Mouse (Mus musculus) hindbrain, embryonic 13.5 days (tissue): Measurements from ENCODE around the gene Myadml2. TPM values are rescaled to one million over a fixed set of nuclear protein-coding genes. Genes with fewer than 3 reads are reported as not detected.
A peak's percentile ranks its signal among the peaks of the same experiment; 100 is the strongest.

ENCODE experiments used
- ATAC-seq: fragments of 200-750 bp; cut with Nextera tagmentation; 2 replicates; pipeline ENCODE4 v1.8.0; 2017; ENCODE audit warnings: moderate TSS enrichment; ENCODE audit not compliant: low FRiP score
- H3K27ac ChIP-seq: fragments of 300-500 bp; sonication (generic); 2 replicates; pipeline ENCODE4 v1.5.1; 2015; ENCODE audit warnings: inconsistent platforms, mild to moderate bottlenecking, moderate library complexity
- H3K27me3 ChIP-seq: fragments of 300-500 bp; sonication (generic); 2 replicates; pipeline ENCODE4 v1.6.1; 2015; ENCODE audit warnings: mild to moderate bottlenecking, inconsistent platforms
- H3K36me3 ChIP-seq: fragments of 300-500 bp; sonication (generic); 2 replicates; pipeline ENCODE4 v1.6.1; 2015; ENCODE audit warnings: mild to moderate bottlenecking, inconsistent platforms
- H3K4me1 ChIP-seq: fragments of 300-500 bp; sonication (generic); replicated peaks from 2 replicates; pipeline ENCODE4 v1.6.1; 2015; ENCODE audit warnings: inconsistent platforms
- H3K4me2 ChIP-seq: fragments of 300-500 bp; sonication (generic); 2 replicates; pipeline ENCODE4 v1.6.1; 2015; ENCODE audit warnings: inconsistent platforms, mild to moderate bottlenecking, moderate library complexity
- H3K4me3 ChIP-seq: fragments of 300-500 bp; sonication (generic); 2 replicates; pipeline ENCODE4 v1.5.1; 2015; ENCODE audit warnings: mild to moderate bottlenecking, inconsistent platforms
- H3K9ac ChIP-seq: fragments of 300-500 bp; sonication (generic); 2 replicates; pipeline ENCODE4 v1.6.1; 2015; ENCODE audit warnings: mild to moderate bottlenecking, inconsistent platforms
- H3K9me3 ChIP-seq: fragments of 300-500 bp; sonication (generic); 2 replicates; pipeline ENCODE4 v1.6.1; 2016; ENCODE audit warnings: inconsistent platforms
- WGBS: fragments of 180-500 bp; shearing (Covaris S2); methylation state at CpG from one replicate; pipeline ENCODE4 v1.1.7; 2015; 5-methylcytosine and 5-hydroxymethylcytosine counted together
- polyA plus RNA-seq: library from polyadenylated mRNA; unstranded; fragments of >200 nt; fragmentation: Nextera tagmentation; extraction: Ambion mirVana; gene quantifications from 2 replicates; pipeline ENCODE4 v1.2.1, GENCODE M21; 2015

Gene Myadml2
- polyA plus RNA-seq, 1 experiment from 2014 or later, result 0.77 TPM

DNA sequence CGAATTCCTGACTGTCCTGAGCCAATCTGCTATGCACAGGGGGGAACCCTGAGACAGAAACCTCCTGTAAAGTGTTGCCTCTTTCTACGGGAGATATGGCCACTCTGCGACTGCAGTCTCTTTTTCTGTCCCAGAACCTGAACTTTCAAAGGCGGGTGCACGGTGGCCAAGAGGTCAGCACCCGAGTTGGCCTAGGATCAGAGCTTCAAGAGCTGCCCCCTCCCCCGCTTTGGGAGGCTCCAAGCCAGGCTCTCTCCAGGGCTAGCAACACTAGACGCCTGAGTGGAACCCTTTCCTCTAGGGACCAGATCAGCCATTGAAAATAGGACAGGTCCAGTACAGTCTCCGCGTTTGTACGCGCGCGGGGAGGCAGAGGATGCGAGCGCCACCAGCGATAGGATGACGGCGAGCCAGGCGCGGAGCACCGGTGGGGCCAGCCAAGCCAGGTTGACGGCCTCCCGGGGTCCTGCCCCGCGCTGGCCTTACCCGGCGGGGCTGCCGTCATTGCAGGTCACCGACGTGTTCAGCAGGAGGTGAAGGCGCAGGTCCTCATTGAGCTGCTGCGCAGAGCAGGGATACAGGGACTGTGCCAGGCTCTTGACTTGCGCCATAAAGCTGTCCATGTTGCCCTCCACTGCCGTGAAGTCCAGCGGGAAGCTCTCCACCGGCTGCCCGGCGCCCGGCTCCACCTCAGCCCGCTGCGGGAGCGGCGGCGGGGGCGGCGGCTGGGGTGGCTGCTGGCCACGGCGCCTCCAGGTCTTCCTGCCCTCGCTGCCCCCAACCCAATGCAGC is 11.7 kb upstream of the Myadml2 start:
- 2% methylated on average over 50 of the region's 50 CpGs for WGBS
- peak overlapping the region; percentile 40 for H3K4me3 ChIP-seq
- ATAC-seq, result no peak
- H3K27ac ChIP-seq, result no peak overlapping the region
- H3K9ac ChIP-seq, result peak overlapping the region; percentile 51
- H3K27me3 ChIP-seq, result peaks cover 91% of the 10 kb centered on the region
- peak overlapping the region; percentile 60 for H3K4me2 ChIP-seq
- H3K4me1 ChIP-seq, result peaks cover 21% of the 10 kb centered on the region
- H3K36me3 ChIP-seq, result no peaks in the 10 kb centered on the region
- no peaks in the 10 kb centered on the region for H3K9me3 ChIP-seq

DNA sequence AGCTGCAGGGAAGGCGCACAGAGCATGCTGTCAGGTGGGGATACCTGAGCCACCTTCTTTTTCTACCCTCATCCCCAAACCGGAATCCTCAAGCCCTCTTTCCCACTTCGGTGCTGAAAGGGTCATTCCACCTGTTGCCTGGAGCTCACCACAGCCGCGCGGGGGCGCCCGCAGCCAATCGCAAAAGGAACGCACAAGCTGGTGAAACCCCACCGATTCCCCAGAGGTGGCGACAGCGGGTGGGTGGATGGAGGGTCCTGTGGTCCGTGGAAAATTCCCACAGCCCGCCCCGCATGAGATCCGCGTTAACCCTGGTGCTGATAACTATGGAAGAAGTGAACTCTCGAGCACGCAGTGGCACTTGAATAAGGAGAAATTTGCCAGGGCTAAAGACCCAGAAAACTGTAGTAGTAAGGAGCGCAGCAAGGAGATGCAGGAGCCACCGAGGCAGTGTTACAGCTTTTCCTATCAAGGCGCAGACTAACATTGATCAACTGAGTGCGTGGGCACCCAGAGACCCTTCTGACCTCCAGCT is 11.0 kb upstream of the Myadml2 start:
- H3K27ac ChIP-seq, result no peak overlapping the region
- no peak overlapping the region for H3K4me3 ChIP-seq

DNA sequence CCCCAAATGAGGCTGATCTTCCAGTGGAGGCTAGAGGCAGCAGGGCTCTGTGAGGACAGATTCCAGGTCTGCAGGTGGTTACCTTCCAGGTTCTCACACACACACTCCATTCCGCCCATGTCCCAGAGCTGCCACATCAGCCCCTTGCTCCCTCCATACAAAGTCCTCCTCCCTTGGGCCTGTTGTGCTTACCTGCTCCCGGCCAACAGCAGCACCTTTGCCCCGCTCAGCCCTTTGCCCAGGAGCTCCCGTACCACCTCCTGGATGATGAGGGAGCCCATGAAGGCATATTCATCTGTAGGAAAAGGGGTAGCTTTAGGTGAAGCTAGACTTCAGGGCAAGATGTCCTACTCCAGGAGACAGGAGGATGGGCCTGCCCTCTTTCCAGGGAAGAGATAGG is 9.3 kb upstream of the Myadml2 start:
- no peak overlapping the region for H3K4me3 ChIP-seq
- H3K4me2 ChIP-seq, result no peak overlapping the region
- WGBS, result 84% methylated on average over 4 of the region's 4 CpGs
- no peak overlapping the region for H3K9ac ChIP-seq
- no peak overlapping the region for H3K27ac ChIP-seq
- ATAC-seq, result no peak
- peaks cover 21% of the 10 kb centered on the region for H3K4me1 ChIP-seq
- H3K9me3 ChIP-seq, result no peaks in the 10 kb centered on the region
- peaks cover 79% of the 10 kb centered on the region for H3K27me3 ChIP-seq
- H3K36me3 ChIP-seq, result no peaks in the 10 kb centered on the region

More for the DNA sequence above, 11.0 kb upstream of the Myadml2 start:
- ATAC-seq, result no peak
- H3K9me3 ChIP-seq, result no peaks in the 10 kb centered on the region
- no peak overlapping the region for H3K9ac ChIP-seq
- H3K4me1 ChIP-seq, result peaks cover 21% of the 10 kb centered on the region
- H3K4me2 ChIP-seq, result no peak overlapping the region
- no peaks in the 10 kb centered on the region for H3K36me3 ChIP-seq
- 4% methylated on average over 24 of the region's 24 CpGs for WGBS
- H3K27me3 ChIP-seq, result peaks cover 94% of the 10 kb centered on the region

DNA sequence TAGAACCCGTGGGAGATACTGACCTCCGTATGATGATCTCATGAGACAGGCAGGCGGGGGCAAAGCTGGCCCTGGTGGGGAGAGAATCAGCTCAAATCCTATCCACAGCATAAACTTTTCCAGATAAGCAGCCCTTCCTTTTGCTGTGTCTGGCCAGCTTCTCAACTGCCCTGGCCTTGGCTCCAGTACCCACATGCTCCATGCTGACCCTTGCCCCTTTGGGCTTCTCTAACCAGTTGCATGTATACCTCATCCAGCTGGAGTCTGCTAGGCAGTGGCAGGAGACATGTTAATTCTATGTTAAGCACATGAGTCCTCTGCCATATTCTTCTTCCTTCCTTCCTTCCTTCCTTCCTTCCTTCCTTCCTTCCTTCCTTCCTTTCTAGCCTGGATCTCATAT is 6.8 kb upstream of the Myadml2 start:
- Histone ChIP-seq H3K4me1 (peaks cover 5% of the 10 kb centered on the region), H3K36me3 (no peaks in the 10 kb centered on the region), H3K27ac (no peak overlapping the region), H3K27me3 (peaks cover 61% of the 10 kb centered on the region), H3K9me3 (no peaks in the 10 kb centered on the region), H3K4me3 (no peak overlapping the region), H3K9ac (no peak overlapping the region), H3K4me2 (no peak overlapping the region)
- no peak for ATAC-seq
- 88% methylated on average over 3 of the region's 3 CpGs for whole genome bisulfite sequencing

DNA sequence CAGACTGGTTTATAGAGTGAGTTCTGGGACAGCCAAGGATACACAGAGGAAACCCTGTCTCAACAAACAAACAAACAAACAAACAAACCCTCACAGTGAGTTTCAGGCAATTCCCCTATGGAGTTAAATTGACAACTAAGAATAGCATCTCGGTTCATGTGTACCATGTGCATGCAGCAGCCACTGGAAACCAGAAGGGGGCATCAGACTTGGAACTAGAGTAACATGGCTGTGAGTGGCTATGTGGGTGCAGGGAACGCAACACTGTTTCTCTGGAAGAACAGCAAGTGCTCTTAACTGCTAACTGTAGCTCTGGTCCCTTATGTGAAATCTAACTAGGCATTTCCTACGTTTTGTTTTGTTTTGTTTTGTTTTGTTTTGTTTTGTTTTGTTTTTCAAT is 3.9 kb upstream of the Myadml2 start:
- ATAC-seq, result no peak
- H3K27me3 ChIP-seq, result peaks cover 40% of the 10 kb centered on the region
- no peak overlapping the region for H3K27ac ChIP-seq
- no peak overlapping the region for H3K4me2 ChIP-seq
- peaks cover 8% of the 10 kb centered on the region for H3K4me1 ChIP-seq
- 73% methylated on average over 3 of the region's 3 CpGs for WGBS
- no peaks in the 10 kb centered on the region for H3K36me3 ChIP-seq
- no peak overlapping the region for H3K9ac ChIP-seq
- no peaks in the 10 kb centered on the region for H3K9me3 ChIP-seq
- H3K4me3 ChIP-seq, result no peak overlapping the region

DNA sequence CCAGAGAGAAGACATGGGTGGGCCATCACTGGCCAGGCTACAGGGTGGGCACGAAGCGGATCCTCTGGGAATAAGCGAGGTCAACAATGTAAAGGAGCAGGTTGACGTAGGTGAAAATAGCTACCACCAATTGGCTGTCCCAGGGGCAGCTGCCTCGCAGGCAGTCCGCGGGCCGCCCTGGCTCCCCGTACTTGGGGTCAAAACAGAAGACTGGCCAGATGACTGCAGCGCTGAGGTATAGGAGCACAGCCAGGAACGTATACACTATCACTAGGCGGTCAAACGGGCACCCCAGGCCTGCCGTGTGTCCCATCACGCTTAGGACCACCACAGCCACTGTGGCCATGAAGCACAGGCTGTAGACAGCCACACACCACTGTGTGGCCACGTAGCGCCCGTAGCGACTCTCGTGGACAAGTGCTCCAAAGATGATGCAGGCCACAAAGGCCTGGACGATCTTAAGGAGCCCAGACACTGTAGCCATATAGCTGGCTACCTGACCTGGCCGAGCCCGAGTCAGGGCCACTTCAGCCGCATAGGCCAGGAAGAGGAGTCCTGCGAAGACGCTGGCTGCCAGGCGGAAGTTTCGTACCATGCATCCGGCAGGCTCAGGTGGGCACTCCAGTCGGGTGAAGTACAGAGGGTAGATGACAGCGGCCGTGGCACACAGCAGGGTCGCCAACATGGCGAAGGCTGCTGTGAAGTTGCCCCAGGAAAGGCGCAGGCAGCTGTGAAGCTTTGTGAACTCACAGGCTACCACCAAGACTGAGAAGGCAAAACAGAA is 719 bp downstream of the Myadml2 start:
- Histone ChIP-seq H3K27me3 (peaks cover 21% of the 10 kb centered on the region; the same call in 1 of the 2 replicates), H3K9me3 (no peaks in the 10 kb centered on the region), H3K4me2 (peak overlapping the region; percentile 49; the same call in 1 of the 2 replicates), H3K4me1 (peaks cover 22% of the 10 kb centered on the region), H3K36me3 (no peaks in the 10 kb centered on the region), H3K27ac (no peak overlapping the region), H3K9ac (peak overlapping the region; percentile 65), H3K4me3 (no peak overlapping the region)
- no peak for ATAC-seq
- WGBS, result 80% methylated on average over 35 of the region's 35 CpGs

DNA sequence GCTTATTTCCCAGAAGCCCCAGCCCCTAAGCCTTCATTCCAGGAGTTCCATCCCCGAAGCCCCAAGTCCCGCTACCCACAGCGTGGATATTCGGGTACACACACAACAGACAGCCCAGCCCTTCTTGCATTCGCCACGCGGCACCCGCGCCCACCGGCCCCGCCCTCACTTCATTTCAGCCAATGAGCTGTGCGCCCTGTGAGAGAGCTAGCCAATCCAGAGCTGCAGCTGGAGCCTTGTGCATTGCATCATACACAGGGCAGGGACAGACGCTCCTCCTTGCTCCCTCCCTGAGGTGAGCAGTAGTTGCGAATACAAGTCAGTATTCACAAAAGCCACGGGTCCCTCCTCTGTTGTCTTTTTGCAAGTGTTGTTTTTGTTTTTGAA is 4.4 kb downstream of the Myadml2 start, which contains the start of gene Pycr1:
Pycr1 (minus strand) TSS at position 169 of the 387 bp plus-strand sequence.
- H3K27ac ChIP-seq, result peak within 1 kb of the TSS; percentile 49; the same call in 1 of the 2 replicates

DNA sequence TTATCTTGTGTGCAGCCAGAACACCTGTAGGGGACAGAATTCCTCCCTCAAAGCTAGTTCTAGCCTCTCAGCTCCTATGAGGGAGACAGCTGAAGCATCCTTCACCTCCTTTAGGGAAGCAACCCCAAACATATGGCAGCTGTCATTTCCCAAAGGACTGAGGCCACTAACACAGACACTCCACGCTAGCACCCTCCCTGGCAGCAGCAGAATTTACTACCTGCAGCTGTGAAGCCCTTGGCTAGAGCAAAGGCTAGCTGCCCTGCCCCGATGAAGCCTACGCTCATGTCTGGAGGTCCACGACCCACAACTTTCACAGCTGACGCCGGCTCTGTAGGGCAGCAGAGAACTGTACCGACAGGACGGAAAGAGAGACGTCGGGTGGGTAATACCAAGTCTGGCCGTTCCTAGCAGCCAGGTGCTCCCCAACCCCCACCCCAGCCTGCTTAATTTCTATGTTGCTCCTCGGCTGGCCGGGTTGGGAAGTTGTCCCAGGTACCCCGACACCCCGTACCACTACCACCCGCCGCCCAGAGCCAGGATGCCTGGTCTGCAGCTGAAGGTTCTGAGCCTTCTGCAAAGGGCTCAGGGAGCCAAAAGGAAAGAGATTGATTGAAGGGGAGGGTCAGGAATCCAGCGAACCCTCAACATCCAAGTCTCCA is 4.9 kb downstream of the Myadml2 start:
- H3K27ac ChIP-seq, result peak overlapping the region; percentile 49; the same call in 1 of the 2 replicates

More for the DNA sequence above, 4.4 kb downstream of the Myadml2 start, which contains the start of gene Pycr1:
- H3K9ac ChIP-seq, result peak within 1 kb of the TSS; percentile 74
- no peaks in the 10 kb centered on the region for H3K36me3 ChIP-seq
- peaks cover 21% of the 10 kb centered on the region; the same call in 1 of the 2 replicates for H3K27me3 ChIP-seq
- peak within 1 kb of the TSS; percentile 47 for H3K4me3 ChIP-seq
- WGBS, result under 1% methylated on average over 15 of the region's 15 CpGs
- no peaks in the 10 kb centered on the region for H3K9me3 ChIP-seq
- peaks cover 26% of the 10 kb centered on the region for H3K4me1 ChIP-seq
- ATAC-seq, result peak; percentile 99
- peak within 1 kb of the TSS; percentile 71 for H3K4me2 ChIP-seq

DNA sequence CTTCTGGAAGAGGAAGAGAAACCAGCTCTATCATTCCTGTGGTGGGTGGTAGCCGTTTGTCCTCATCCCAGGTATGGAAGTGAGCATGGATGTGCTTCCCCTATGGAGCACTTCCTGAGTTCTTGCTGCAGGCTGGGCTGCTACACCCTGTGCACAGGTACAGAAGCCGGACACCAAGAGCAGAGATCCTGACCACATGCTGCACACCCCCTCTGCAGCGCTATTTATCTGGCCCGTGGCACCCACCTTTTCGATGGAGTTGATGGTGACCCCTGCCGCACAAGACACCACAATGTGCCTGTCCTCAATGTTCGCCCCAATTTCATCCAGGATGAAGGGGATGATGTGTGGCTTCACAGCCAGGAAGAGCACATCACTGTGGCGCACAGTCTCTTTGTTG is 6.1 kb downstream of the Myadml2 start:
- Histone ChIP-seq H3K27me3 (peaks cover 14% of the 10 kb centered on the region; the same call in 1 of the 2 replicates), H3K27ac (no peak overlapping the region), H3K9ac (no peak overlapping the region), H3K36me3 (no peaks in the 10 kb centered on the region), H3K9me3 (no peaks in the 10 kb centered on the region), H3K4me1 (peaks cover 18% of the 10 kb centered on the region), H3K4me2 (0 out of 2 replicates have a peak overlapping the region, but pooled peaks have one; percentile 71), H3K4me3 (no peak overlapping the region)
- 89% methylated on average over 8 of the region's 8 CpGs for WGBS
- no peak for ATAC-seq

More for the DNA sequence above, 4.9 kb downstream of the Myadml2 start:
- H3K27me3 ChIP-seq, result peaks cover 21% of the 10 kb centered on the region; the same call in 1 of the 2 replicates
- H3K36me3 ChIP-seq, result no peaks in the 10 kb centered on the region
- H3K9ac ChIP-seq, result peak overlapping the region; percentile 74
- peak overlapping the region; percentile 47 for H3K4me3 ChIP-seq
- peaks cover 22% of the 10 kb centered on the region for H3K4me1 ChIP-seq
- WGBS, result 2% methylated on average over 18 of the region's 18 CpGs
- no peaks in the 10 kb centered on the region for H3K9me3 ChIP-seq
- ATAC-seq, result peak; percentile 80
- peak overlapping the region; percentile 71 for H3K4me2 ChIP-seq

DNA sequence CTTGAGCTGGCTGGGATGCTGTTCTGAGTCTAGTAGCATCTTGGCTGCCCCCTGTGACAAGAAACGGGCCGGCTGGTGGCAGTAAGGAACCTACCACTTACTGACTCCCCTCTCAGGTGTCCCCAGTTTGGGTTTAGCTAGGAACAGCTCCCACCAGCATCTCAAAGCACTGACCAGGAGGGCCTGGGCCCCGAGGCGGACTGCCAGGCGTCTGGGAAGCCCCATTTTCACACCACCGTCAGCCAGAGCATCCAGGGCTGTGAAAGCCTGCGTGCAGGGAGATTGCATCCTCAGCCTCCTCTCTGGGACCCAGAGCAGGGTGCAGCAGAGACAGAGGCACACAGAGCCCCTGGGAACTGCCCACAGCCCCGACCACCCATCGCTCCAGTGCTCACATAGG is 6.7 kb downstream of the Myadml2 start:
- Histone ChIP-seq H3K36me3 (no peaks in the 10 kb centered on the region), H3K4me1 (peaks cover 18% of the 10 kb centered on the region), H3K4me3 (no peak overlapping the region), H3K27me3 (0 out of 2 replicates have a peak, but pooled peaks cover 11% of the 10 kb centered on the region), H3K9ac (peak overlapping the region; percentile 39; the same call in 1 of the 2 replicates), H3K4me2 (no peak overlapping the region), H3K9me3 (no peaks in the 10 kb centered on the region), H3K27ac (no peak overlapping the region)
- no peak for ATAC-seq
- 67% methylated on average over 9 of the region's 9 CpGs for WGBS

DNA sequence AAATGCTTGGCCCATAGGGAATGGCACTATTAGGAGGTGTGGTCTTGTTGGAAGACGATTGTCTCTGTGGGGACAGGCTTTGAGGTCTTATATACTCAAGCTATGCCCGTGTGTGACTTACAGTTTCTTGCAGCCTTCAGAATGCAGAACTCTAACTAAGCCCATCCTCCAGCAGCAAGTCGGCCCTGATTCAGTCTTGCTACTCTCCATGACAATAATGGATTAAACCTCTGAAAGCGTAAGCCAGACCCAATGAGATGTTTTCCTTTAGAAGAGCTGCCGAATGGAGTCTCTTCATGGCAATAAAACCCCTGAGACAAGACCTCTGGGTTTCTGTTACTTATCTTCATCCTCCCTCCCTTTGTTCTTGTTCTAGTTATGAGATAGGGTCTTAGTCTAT is 13.1 kb downstream of the Myadml2 start:
- Histone ChIP-seq H3K4me1 (peaks cover 39% of the 10 kb centered on the region), H3K9me3 (no peaks in the 10 kb centered on the region), H3K27ac (no peak overlapping the region), H3K27me3 (no peaks in the 10 kb centered on the region), H3K4me2 (no peak overlapping the region), H3K9ac (no peak overlapping the region), H3K4me3 (no peak overlapping the region), H3K36me3 (0 out of 2 replicates have a peak, but pooled peaks cover under 1% of the 10 kb centered on the region)
- WGBS, result 81% methylated on average over 5 of the region's 5 CpGs
- ATAC-seq, result no peak
